Mouse (Mus musculus) limb, embryonic 11.5 days (tissue): ENCODE data around the gene Msrb3. TPM values are rescaled to one million over a fixed set of nuclear protein-coding genes. Genes with fewer than 3 reads are reported as not detected.

Experiments used
- ATAC-seq: fragments of 200-750 bp; cut with Nextera tagmentation; 2 replicates; pipeline ENCODE4 v1.8.0; 2017; ENCODE audit warnings: low read depth; ENCODE audit not compliant: insufficient number of reproducible peaks, low FRiP score, low TSS enrichment
- DNase-seq: peaks from one replicate; pipeline ENCODE4 v3.0.0-alpha.2; 2015; ENCODE audit warnings: low spot score
- H3K27ac ChIP-seq: fragments of 300-500 bp; sonication (generic); replicated peaks from 2 replicates; pipeline ENCODE4 v1.5.1; 2014; ENCODE audit warnings: low read depth, mild to moderate bottlenecking, low read length
- H3K27me3 ChIP-seq: fragments of 300-500 bp; sonication (generic); 2 replicates; pipeline ENCODE4 v1.6.1; 2014; ENCODE audit warnings: mild to moderate bottlenecking, low read length, mixed read lengths; ENCODE audit not compliant: control insufficient read depth, insufficient read depth
- H3K36me3 ChIP-seq: fragments of 300-500 bp; sonication (generic); 2 replicates; pipeline ENCODE4 v1.6.1; 2014; ENCODE audit warnings: mild to moderate bottlenecking, low read length, moderate library complexity, mixed read lengths; ENCODE audit not compliant: control insufficient read depth, insufficient read depth
- H3K4me1 ChIP-seq: fragments of 300-500 bp; sonication (generic); 2 replicates; pipeline ENCODE4 v1.6.1; 2014; ENCODE audit warnings: low read length, mixed read lengths; ENCODE audit not compliant: control insufficient read depth, insufficient read depth
- H3K4me2 ChIP-seq: fragments of 300-500 bp; sonication (generic); 2 replicates; pipeline ENCODE4 v1.6.1; 2014; ENCODE audit warnings: low read depth, mild to moderate bottlenecking, moderate library complexity; ENCODE audit not compliant: severe bottlenecking
- H3K4me3 ChIP-seq: fragments of 300-500 bp; sonication (generic); 2 replicates; pipeline ENCODE4 v1.5.1; 2014; ENCODE audit warnings: low read depth, low read length
- H3K9ac ChIP-seq: fragments of 300-500 bp; sonication (generic); 2 replicates; pipeline ENCODE4 v1.6.1; 2014; ENCODE audit warnings: mild to moderate bottlenecking, low read length
- H3K9me3 ChIP-seq: fragments of 300-500 bp; sonication (generic); 2 replicates; pipeline ENCODE4 v1.6.1; 2016; ENCODE audit warnings: low read length; ENCODE audit not compliant: control insufficient read depth
- WGBS: fragments of 180-500 bp; shearing (Covaris S2); extraction: QIAGEN DNeasy Blood & Tissue Kit; methylation state at CpG from one replicate; pipeline ENCODE4 v1.1.7; 2014; 5-methylcytosine and 5-hydroxymethylcytosine counted together
- polyA plus RNA-seq: library from polyadenylated mRNA; unstranded; fragments of >200 nt; fragmentation: Nextera tagmentation; extraction: Ambion mirVana; gene quantifications from 2 replicates; pipeline ENCODE4 v1.2.1, GENCODE M21; 2014

Gene Msrb3
- polyA plus RNA-seq, 1 experiment from 2014 or later: 7.8 TPM

DNA sequence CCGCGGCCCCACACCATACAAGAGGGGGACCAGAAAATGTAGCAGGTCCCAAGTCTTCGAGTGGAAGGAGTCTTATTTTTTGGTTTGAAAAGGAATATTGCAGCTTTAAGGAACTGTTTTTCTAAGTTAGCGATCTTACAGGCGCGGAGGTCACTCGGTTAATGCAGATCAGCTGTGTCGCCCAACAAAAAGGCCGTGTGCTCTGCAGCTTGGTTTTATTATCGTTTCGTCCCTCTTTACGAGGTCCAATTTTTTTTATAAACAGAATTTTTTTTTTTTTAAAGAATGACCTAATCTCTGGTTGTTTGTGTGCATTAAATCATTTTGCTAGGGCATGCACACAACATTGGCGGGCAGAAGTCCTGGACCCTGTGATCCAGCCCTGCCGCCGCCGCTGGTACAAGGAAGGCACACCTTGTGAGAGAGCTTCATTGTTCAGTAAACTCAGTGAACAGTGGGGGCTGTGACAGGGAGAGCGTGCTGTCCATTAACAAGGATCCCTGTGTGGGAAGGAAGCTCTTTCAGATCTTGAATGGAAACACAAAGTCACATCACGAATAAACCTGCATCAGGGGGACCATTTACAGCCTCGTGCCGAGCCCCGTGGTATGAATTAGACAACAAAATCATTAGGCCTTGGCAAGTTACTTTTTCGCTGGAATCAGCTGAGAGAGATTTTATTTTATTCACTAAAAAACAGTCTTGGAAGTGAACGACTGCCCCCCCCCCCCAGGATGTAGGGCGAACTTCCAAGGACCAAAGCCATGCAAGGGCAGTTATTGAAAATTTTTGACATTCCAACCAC, 48.3 kb downstream of the Msrb3 start:
- peak; percentile 77 for DNase-seq
- H3K9ac ChIP-seq: peak overlapping the region; percentile 19; the same call in 1 of the 2 replicates
- ATAC-seq: peak; percentile 76; the same call in 1 of the 2 replicates
- no peaks in the 10 kb centered on the region for H3K27me3 ChIP-seq
- peaks cover 39% of the 10 kb centered on the region for H3K4me1 ChIP-seq
- H3K4me3 ChIP-seq: no peak overlapping the region
- peak overlapping the region; percentile 93 for H3K27ac ChIP-seq
- H3K36me3 ChIP-seq: no peaks in the 10 kb centered on the region
- 19% methylated on average over 24 of the region's 24 CpGs for WGBS
- H3K9me3 ChIP-seq: no peaks in the 10 kb centered on the region
- peak overlapping the region; percentile 27; the same call in 1 of the 2 replicates for H3K4me2 ChIP-seq

DNA sequence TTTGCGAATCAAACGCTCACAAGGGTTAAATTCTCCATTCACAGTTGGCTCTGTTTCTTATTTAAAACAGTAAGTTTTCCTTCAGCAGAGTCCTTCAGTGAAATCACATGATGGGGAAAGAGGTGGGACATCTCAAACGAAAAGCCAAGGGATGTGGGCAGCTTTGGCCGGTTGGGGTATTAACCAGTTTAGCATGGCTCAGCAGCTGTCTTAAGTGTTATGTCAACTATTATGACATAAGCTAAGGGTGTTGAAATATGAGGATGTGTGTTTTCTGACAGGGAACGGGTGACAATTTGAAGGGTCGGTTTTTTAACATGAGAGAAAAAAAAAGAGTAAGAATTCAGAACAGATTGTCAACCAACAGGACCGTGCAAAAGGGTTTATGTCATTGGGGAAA, 50.2 kb downstream of the Msrb3 start:
- Histone ChIP-seq H3K27me3 (no peaks in the 10 kb centered on the region), H3K4me3 (no peak overlapping the region), H3K9me3 (no peaks in the 10 kb centered on the region), H3K4me2 (no peak overlapping the region), H3K9ac (no peak overlapping the region), H3K4me1 (peaks cover 31% of the 10 kb centered on the region), H3K36me3 (no peaks in the 10 kb centered on the region), H3K27ac (no peak overlapping the region)
- 61% methylated on average over 7 of the region's 7 CpGs for WGBS
- no peak for ATAC-seq
- DNase-seq: no peak

DNA sequence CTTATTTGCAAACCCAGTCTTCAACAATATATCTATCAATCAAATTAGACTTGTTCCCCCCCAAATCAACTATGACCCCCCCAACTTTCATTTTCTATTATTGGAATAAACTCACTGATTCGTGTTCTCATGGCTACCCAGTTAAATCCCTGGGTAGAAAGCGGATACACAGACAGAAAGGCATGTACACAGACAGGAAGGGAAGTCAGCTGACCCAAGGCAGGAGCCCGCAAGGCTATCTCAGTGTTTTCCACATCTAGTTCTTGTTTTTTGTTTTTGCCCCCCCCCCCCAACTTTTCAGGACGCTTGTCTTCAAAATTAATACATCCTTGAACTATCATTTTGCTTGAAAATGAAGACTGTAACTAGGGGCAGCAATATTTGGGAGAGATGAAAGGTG, 51.1 kb downstream of the Msrb3 start:
- H3K4me1 ChIP-seq: peaks cover 23% of the 10 kb centered on the region

DNA sequence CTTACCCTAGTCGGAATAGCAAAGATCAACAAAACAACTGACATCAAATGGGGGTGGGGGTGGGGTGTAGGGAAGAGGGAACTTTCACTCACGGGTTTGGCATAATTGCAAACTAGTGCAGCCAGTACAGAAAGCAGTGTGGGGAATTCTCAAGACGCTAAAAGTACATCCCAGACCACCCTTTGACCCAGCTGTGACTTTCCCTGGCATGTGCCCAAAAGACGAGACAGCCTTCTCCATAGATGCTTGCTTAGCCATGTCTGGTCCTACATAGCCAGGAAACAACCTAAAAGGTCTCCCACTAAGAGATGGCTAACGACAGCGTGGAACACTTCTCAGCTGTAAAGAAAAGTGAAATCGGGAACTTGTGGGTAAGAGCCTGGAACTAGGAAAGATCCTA, 58.9 kb downstream of the Msrb3 start:
- Histone ChIP-seq H3K4me1 (no peaks in the 10 kb centered on the region), H3K9ac (no peak overlapping the region), H3K27ac (no peak overlapping the region), H3K36me3 (no peaks in the 10 kb centered on the region), H3K27me3 (no peaks in the 10 kb centered on the region), H3K4me3 (no peak overlapping the region), H3K9me3 (no peaks in the 10 kb centered on the region), H3K4me2 (no peak overlapping the region)
- DNase-seq: peak; percentile 17
- WGBS: 85% methylated on average over 7 of the region's 7 CpGs
- ATAC-seq: no peak

More for the DNA sequence above, 51.1 kb downstream of the Msrb3 start:
- DNase-seq: peak; percentile 10
- Histone ChIP-seq H3K9me3 (no peaks in the 10 kb centered on the region), H3K27me3 (no peaks in the 10 kb centered on the region), H3K4me3 (no peak overlapping the region), H3K9ac (no peak overlapping the region), H3K36me3 (no peaks in the 10 kb centered on the region), H3K27ac (no peak overlapping the region), H3K4me2 (no peak overlapping the region)
- 91% methylated on average over 4 of the region's 4 CpGs for WGBS
- ATAC-seq: no peak

DNA sequence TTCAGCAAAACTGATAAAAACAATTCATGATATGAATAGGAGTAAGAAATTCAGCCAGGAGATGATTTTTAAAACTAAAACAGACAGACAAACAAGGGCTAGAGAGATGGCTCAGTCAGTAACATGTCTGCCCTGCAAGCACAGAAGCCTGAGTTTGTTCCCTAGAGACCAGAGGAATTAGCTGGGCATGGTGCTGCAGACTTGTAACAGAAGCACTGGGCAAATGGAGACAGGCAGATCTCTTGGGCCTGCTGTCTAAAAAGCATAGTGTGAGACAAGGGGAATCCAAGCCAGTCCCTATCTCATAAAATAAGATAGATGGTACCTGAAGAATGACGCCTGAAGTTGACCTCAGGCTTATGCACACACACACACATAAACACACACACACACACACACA, 64.4 kb downstream of the Msrb3 start:
- DNase-seq (peak; percentile 13), ATAC-seq (no peak)
- WGBS: 90% methylated on average over 1 of the region's 1 CpGs
- no peak overlapping the region for H3K27ac ChIP-seq
- no peak overlapping the region for H3K4me2 ChIP-seq
- no peak overlapping the region for H3K4me3 ChIP-seq
- no peak overlapping the region for H3K9ac ChIP-seq
- H3K36me3 ChIP-seq: no peaks in the 10 kb centered on the region
- H3K4me1 ChIP-seq: no peaks in the 10 kb centered on the region
- no peaks in the 10 kb centered on the region for H3K9me3 ChIP-seq
- H3K27me3 ChIP-seq: no peaks in the 10 kb centered on the region

DNA sequence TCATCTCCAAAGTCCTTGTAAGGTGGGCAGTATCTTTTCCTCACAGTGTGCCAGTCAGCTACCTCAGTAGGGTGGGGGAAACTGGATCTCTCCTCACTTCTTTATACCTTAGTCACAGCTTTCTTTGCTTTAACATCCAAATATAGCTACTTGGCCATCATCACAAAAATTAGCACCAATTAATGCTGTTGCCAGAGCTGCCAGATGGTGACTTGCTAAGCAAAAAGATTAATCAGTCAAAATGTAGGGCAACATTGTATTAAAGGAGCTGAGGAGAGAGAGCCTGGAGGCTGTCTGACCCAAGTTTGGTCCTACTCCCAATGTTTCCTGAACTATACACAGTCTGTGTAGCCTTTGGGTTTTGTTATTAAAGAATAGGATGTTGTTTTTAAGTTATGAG, 65.1 kb downstream of the Msrb3 start:
- H3K4me1 ChIP-seq: no peaks in the 10 kb centered on the region
- no peak overlapping the region for H3K9ac ChIP-seq
- DNase-seq (peak; percentile 4), ATAC-seq (no peak)
- no peaks in the 10 kb centered on the region for H3K27me3 ChIP-seq
- no peak overlapping the region for H3K27ac ChIP-seq
- no peaks in the 10 kb centered on the region for H3K9me3 ChIP-seq
- no peaks in the 10 kb centered on the region for H3K36me3 ChIP-seq
- no peak overlapping the region for H3K4me2 ChIP-seq
- H3K4me3 ChIP-seq: no peak overlapping the region

DNA sequence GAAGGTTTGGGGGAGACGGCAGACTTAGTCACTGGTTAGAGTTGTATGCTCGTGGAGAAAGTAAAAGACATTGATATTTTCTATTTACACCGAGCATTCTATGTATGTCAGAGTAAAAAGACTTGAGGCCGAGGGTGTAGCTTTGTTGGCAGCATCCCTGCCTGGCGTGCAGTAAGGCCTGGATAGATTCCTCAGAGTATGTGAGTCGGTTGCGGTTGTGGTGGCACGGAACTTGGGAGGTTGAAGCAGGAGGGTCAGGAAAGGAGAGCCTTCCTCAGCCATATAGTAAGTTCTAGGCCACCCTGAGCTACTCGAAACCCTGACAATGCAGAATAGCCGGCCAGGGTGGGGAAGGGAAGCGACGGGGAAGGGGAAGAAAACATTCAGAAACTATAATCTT, 71.1 kb downstream of the Msrb3 start:
- Histone ChIP-seq H3K4me2 (no peak overlapping the region), H3K27me3 (no peaks in the 10 kb centered on the region), H3K9ac (no peak overlapping the region), H3K4me1 (peaks cover 5% of the 10 kb centered on the region; the same call in 1 of the 2 replicates), H3K27ac (no peak overlapping the region), H3K36me3 (no peaks in the 10 kb centered on the region; the same call in 1 of the 2 replicates), H3K4me3 (no peak overlapping the region), H3K9me3 (no peaks in the 10 kb centered on the region)
- 91% methylated on average over 12 of the region's 12 CpGs for WGBS
- DNase-seq: no peak
- ATAC-seq: no peak

DNA sequence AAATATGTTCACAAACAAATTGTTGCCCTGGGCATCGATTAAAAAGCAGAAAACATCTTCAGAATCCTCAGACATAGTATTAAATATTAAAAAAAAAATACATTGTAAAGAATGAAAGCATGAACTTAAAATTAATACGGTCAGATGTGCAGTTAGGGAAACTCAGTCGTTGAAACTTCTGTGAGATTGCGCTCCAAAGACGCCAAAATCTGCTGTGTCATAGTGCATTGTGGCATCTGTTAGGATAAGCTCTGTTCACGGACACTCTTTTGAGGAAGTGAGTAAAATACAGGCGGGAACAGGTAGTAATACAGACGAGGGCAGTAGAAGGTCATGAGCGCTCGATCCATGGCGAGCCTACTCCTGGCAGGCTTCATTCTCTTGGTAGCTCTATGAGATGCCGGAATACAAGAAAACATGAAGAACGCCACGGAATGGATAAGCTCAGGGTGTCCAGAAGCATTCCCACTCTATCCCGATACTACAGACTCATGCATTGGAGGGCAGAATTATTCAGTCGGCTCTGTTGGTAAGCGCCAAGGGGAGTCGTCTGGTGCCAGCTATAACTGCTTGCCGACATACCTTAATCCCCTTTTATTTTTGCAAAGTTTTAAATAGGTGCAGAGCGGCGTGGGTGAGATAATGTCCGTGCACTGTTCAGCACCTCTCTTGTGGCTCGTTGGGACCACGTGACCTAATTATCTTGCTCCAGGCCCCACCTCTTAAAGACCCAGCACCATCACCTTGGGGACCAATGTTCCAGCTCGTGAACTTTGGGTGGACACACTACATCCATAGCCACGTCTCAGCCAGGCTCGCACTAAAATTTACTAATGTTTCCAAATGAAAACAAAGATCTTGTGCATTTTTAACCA, 71.9 kb downstream of the Msrb3 start:
- Histone ChIP-seq H3K27me3 (no peaks in the 10 kb centered on the region), H3K27ac (no peak overlapping the region), H3K4me1 (peaks cover 5% of the 10 kb centered on the region; the same call in 1 of the 2 replicates), H3K4me3 (no peak overlapping the region), H3K9me3 (no peaks in the 10 kb centered on the region), H3K9ac (no peak overlapping the region), H3K4me2 (no peak overlapping the region), H3K36me3 (no peaks in the 10 kb centered on the region; the same call in 1 of the 2 replicates)
- 85% methylated on average over 27 of the region's 27 CpGs for WGBS
- peak; percentile 18 for DNase-seq
- no peak for ATAC-seq
